Mouse (Mus musculus): ENCODE data around the gene H2afj.
"Not testable (repeated sequence)": the region's sequence is repeated elsewhere in the genome, so short reads cannot be mapped to it uniquely, and the experiment has no call there.

Gene H2afj

GRCm38 (mm10) chr6:136808014-136808417, at the start of gene H2afj:
H2afj (plus strand) TSS chr6:136808244.
- DNase-seq (ENCODE audit: low read depth, low spot score): peak; percentile 98
- H3K36me3 ChIP-seq (ENCODE audit: control insufficient read depth, insufficient read depth, low read length, poor library complexity, severe bottlenecking): no peaks in the 10 kb centered on the region; the same call in 1 of the 2 replicates
- no peaks in the 10 kb centered on the region for H3K27me3 ChIP-seq (ENCODE audit: control insufficient read depth, insufficient read depth, low read length, poor library complexity, severe bottlenecking)

GRCm38 (mm10) chr6:136763912-136764311, 44.1 kb upstream of the H2afj start:
- no peak for DNase-seq (ENCODE audit: low read depth, low spot score)
- no peaks in the 10 kb centered on the region for H3K27me3 ChIP-seq (ENCODE audit: control insufficient read depth, insufficient read depth, low read length, poor library complexity, severe bottlenecking)
- no peaks in the 10 kb centered on the region for H3K36me3 ChIP-seq (ENCODE audit: control insufficient read depth, insufficient read depth, low read length, poor library complexity, severe bottlenecking)

- H3K36me3 ChIP-seq (ENCODE audit: control insufficient read depth, insufficient read depth, low read length, poor library complexity, severe bottlenecking): no peaks in the 10 kb centered on the region
- H3K27me3 ChIP-seq (ENCODE audit: control insufficient read depth, insufficient read depth, low read length, poor library complexity, severe bottlenecking): no peaks in the 10 kb centered on the region
- no peak for DNase-seq (ENCODE audit: low read depth, low spot score)
Measured at GRCm38 (mm10) chr6:136769143-136769542, 38.9 kb upstream of the H2afj start.

- no peaks in the 10 kb centered on the region for H3K27me3 ChIP-seq (ENCODE audit: control insufficient read depth, insufficient read depth, low read length, poor library complexity, severe bottlenecking)
- H3K36me3 ChIP-seq (ENCODE audit: control insufficient read depth, insufficient read depth, low read length, poor library complexity, severe bottlenecking): no peaks in the 10 kb centered on the region
- DNase-seq (ENCODE audit: low read depth, low spot score): no peak
Measured at GRCm38 (mm10) chr6:136769859-136770258, 38.2 kb upstream of the H2afj start.

GRCm38 (mm10) chr6:136776392-136776791, 31.7 kb upstream of the H2afj start:
- Histone ChIP-seq H3K27me3 (ENCODE audit: control insufficient read depth, insufficient read depth, low read length, poor library complexity, severe bottlenecking) (no peaks in the 10 kb centered on the region; the same call in 1 of the 2 replicates), H3K36me3 (ENCODE audit: control insufficient read depth, insufficient read depth, low read length, poor library complexity, severe bottlenecking) (no peaks in the 10 kb centered on the region)
- no peak for DNase-seq (ENCODE audit: low read depth, low spot score)

GRCm38 (mm10) chr6:136781377-136781986, 26.6 kb upstream of the H2afj start, which contains the start of gene Gucy2c:
Gucy2c (minus strand) TSS chr6:136781765.
- Histone ChIP-seq H3K27me3 (ENCODE audit: control insufficient read depth, insufficient read depth, low read length, poor library complexity, severe bottlenecking) (no peaks in the 10 kb centered on the region), H3K36me3 (ENCODE audit: control insufficient read depth, insufficient read depth, low read length, poor library complexity, severe bottlenecking) (no peaks in the 10 kb centered on the region)
- DNase-seq (ENCODE audit: low read depth, low spot score): no peak

- DNase-seq (ENCODE audit: low read depth, low spot score): no peak
- H3K36me3 ChIP-seq (ENCODE audit: control insufficient read depth, insufficient read depth, low read length, poor library complexity, severe bottlenecking): no peaks in the 10 kb centered on the region
- no peaks in the 10 kb centered on the region for H3K27me3 ChIP-seq (ENCODE audit: control insufficient read depth, insufficient read depth, low read length, poor library complexity, severe bottlenecking)
Measured at GRCm38 (mm10) chr6:136782146-136782545, 25.9 kb upstream of the H2afj start.

- no peak for DNase-seq (ENCODE audit: low read depth, low spot score)
- Histone ChIP-seq H3K36me3 (ENCODE audit: control insufficient read depth, insufficient read depth, low read length, poor library complexity, severe bottlenecking) (no peaks in the 10 kb centered on the region), H3K27me3 (ENCODE audit: control insufficient read depth, insufficient read depth, low read length, poor library complexity, severe bottlenecking) (no peaks in the 10 kb centered on the region)
Measured at GRCm38 (mm10) chr6:136782761-136783160, 25.3 kb upstream of the H2afj start.

- H3K27me3 ChIP-seq (ENCODE audit: control insufficient read depth, insufficient read depth, low read length, poor library complexity, severe bottlenecking): 0 out of 2 replicates have a peak, but pooled peaks cover 3% of the 10 kb centered on the region
- no peak for DNase-seq (ENCODE audit: low read depth, low spot score)
- no peaks in the 10 kb centered on the region for H3K36me3 ChIP-seq (ENCODE audit: control insufficient read depth, insufficient read depth, low read length, poor library complexity, severe bottlenecking)
Measured at GRCm38 (mm10) chr6:136789391-136789971, 18.6 kb upstream of the H2afj start.

- Histone ChIP-seq H3K36me3 (ENCODE audit: control insufficient read depth, insufficient read depth, low read length, poor library complexity, severe bottlenecking) (no peaks in the 10 kb centered on the region), H3K27me3 (ENCODE audit: control insufficient read depth, insufficient read depth, low read length, poor library complexity, severe bottlenecking) (0 out of 2 replicates have a peak, but pooled peaks cover 3% of the 10 kb centered on the region)
- peak; percentile 23 for DNase-seq (ENCODE audit: low read depth, low spot score)
Measured at GRCm38 (mm10) chr6:136792884-136793758, 14.9 kb upstream of the H2afj start.

GRCm38 (mm10) chr6:136793831-136794525, 14.1 kb upstream of the H2afj start:
- H3K27me3 ChIP-seq (ENCODE audit: control insufficient read depth, insufficient read depth, low read length, poor library complexity, severe bottlenecking): 0 out of 2 replicates have a peak, but pooled peaks cover 3% of the 10 kb centered on the region
- DNase-seq (ENCODE audit: low read depth, low spot score): peak; percentile 24
- no peaks in the 10 kb centered on the region for H3K36me3 ChIP-seq (ENCODE audit: control insufficient read depth, insufficient read depth, low read length, poor library complexity, severe bottlenecking)

GRCm38 (mm10) chr6:136795110-136795509, 12.9 kb upstream of the H2afj start:
- Histone ChIP-seq H3K36me3 (ENCODE audit: control insufficient read depth, insufficient read depth, low read length, poor library complexity, severe bottlenecking) (no peaks in the 10 kb centered on the region), H3K27me3 (ENCODE audit: control insufficient read depth, insufficient read depth, low read length, poor library complexity, severe bottlenecking) (0 out of 2 replicates have a peak, but pooled peaks cover 3% of the 10 kb centered on the region)
- DNase-seq (ENCODE audit: low read depth, low spot score): no peak

- DNase-seq (ENCODE audit: low read depth, low spot score): no peak
- H3K36me3 ChIP-seq (ENCODE audit: control insufficient read depth, insufficient read depth, low read length, poor library complexity, severe bottlenecking): no peaks in the 10 kb centered on the region
- 0 out of 2 replicates have a peak, but pooled peaks cover 3% of the 10 kb centered on the region for H3K27me3 ChIP-seq (ENCODE audit: control insufficient read depth, insufficient read depth, low read length, poor library complexity, severe bottlenecking)
Measured at GRCm38 (mm10) chr6:136795850-136796249, 12.2 kb upstream of the H2afj start.

GRCm38 (mm10) chr6:136797874-136798693, 10.0 kb upstream of the H2afj start:
- not testable (repeated sequence) for H3K27me3 ChIP-seq (ENCODE audit: control insufficient read depth, insufficient read depth, low read length, poor library complexity, severe bottlenecking); DNase-seq (ENCODE audit: low read depth, low spot score); H3K36me3 ChIP-seq (ENCODE audit: control insufficient read depth, insufficient read depth, low read length, poor library complexity, severe bottlenecking)

Data from splenic B cell, adult 2 months (primary cell).